Mouse (Mus musculus) induced T-regulatory cell, adult 2 months (primary cell): ENCODE measurements around the gene Gm20425.
A peak's percentile ranks its signal among the peaks of the same experiment; 100 is the strongest.

ENCODE experiments used
- DNase-seq: peaks from one replicate; pipeline ENCODE4 v3.0.0-alpha.2; 2012; ENCODE audit warnings: low read depth

The Gm20425 gene

DNA sequence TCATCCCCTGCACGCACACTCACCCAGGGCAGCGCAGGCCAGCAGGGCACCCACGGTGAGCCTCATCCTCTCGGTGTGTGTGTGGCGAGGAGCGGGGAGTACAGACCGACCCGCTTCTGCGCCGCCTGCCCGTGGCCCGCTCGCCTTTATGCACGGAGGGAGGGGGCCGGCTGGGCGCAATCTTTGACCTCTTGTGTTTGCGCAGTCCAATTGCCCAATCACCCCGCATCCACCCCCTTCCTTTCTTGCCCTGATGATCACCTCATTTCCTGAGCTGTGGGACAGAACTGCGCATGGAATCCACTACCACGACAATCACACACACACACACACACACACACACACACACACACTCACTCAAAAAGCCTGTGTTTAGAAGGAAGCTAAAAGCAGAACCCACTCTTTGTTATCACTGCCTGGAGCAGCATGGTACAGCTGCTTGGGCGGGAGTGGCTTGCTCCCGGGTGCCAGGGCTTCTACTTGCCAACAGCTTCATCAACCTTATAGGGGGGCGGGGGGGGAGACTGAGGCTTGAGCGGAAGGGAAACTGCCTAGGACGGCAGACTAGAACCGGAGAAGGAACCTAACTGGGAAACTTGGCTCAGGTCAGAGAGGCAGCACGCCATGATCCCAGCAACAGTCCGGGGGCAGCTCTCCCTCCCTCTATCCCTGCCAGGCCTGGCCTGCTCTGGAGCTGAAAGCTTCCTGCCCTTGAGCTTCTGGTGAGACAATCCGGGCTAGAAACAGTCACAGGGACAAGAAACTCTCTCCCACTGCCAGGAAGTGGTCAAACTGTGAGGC, at the start of gene Gm20425, which contains the start of gene Trf:
Gm20425 (minus strand) TSS at position 157 of the 801 bp plus-strand sequence.
Trf (minus strand) TSS at position 294 of the 801 bp plus-strand sequence.
- peak; percentile 28 for DNase-seq

DNA sequence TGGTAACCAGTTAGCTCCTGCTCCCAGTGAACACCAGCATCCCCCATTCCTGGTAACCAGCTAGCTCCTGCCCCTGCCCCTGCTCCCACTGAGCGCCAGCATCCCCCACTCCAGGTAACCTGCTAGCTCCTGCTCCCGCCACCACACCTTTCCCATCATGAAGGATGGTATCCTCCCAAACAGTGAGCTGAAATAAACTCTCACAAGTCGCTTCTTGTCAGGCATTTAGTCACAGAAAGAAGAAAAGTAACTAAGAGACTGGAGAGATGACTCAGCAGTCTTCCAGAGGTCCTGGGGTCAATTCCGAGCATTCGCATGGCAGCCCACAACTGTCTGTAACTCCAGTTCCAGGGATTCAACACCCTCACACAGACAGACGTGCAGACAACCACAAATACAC, 46.8 kb upstream of the Gm20425 start:
- DNase-seq: no peak

DNA sequence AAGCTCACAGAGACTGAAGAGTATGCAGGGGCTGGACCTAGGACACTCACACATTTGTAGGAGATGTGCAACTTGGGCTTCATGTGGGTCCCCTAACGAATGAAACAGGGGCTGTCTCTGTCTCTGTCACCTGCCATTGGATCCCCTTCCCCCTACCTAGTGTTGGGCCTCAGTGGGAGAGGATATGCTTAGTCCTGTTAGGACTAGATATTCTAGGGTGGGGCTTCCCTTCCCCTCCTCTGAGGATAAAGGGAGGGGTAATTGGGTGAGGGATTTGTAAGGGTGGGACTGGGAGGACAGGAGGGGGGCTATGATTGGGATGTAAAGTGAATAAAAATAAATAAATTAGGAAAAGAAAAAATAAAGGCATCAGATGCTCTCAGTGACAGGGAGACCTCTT, 45.6 kb upstream of the Gm20425 start:
- DNase-seq: no peak

DNA sequence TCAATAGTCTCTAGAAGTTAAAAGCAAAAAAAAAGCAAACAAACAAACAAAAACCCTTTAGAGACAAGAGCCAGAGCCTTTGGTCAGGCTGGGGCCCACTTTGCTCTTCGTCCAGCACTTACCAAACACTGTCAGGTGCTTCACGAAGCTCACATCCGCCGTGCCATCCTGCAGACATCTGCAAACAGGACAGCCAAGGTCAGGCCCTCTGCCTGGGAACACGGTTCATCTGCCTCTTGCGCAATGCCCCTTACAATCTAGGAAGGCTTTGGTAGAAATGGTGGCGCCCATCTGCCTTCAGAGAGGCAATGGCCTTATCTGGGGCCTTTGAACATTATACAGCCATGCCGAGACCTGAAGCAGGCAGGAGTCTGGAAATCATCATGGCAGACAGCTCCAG, 44.7 kb upstream of the Gm20425 start:
- no peak for DNase-seq

DNA sequence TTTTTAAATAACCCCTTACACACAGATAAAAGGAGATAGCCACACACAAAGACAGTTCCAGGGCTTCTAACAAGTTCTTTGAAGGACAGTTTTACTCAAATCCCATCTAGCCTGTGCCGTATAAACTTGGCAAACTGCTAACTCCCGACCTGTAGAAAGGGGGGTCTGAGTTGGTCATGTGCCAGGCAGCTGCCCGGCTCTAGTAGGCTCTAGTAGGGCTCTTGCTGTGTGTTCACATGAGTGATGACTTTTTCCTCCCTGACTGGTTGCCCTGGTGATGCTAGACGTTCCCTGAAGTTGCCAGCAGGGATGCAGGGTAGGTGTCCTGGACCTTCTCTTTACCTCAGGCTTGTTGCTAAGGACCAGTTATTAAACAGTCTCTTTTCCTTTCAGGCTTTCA, 41.0 kb upstream of the Gm20425 start:
- no peak for DNase-seq

DNA sequence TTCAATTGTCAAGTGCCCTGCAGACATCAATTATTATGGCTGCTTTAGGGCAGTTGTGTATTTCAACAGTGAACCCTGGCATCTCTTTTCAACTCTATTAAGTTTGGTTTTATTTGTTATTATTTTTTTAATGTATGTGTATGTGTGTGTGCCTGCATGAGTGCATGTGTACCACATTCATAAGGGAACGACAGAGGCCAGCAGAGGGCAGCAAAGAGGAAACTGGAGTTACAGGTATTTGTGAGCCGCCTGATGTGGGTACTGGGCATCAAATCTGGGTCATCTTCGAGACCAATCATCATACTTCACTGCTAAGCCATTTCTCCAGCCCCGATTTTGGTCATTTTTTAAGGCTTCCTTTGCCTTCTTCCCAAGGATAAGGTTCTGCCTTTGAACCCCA, 35.7 kb upstream of the Gm20425 start:
- DNase-seq: peak; percentile 6

DNA sequence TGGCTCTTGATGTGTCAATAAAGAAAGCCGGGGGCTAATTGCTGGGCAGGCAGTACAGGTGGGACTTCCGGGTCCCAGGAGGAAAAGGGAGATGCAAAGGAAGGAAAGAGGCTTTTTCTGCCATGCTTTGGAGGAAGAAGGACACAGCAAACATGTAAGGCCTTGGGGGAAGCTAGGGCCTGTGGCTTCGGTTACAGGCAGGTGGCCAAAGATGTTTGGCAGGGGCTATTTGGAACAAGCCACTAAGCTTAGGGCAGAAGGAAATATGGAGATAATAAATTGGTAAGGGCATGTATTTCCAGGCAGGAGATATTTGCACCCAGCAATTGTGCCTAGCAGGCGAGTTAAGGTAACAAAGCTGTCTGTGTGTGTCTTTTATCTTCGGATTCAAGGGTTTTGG, 22.8 kb upstream of the Gm20425 start:
- no peak for DNase-seq

DNA sequence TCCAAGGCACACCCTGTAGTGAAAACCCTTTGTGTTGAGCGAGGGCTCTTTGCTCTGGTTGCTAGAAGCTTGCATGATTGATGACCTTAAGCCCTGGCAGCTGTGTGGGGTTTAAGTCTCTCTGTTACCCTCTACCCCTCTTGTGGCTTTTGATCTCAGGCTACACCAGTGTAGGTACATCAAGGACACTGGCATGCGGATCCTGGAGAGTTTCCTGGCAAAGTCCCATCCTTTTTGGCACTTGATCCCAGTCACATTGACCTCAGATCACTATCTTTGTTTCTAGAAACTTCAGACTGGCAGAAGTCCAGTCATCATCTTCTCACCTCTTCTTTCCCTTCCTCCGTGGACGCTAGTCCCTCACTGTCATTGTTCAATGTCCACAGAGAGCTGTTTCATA, 18.5 kb upstream of the Gm20425 start:
- no peak for DNase-seq

DNA sequence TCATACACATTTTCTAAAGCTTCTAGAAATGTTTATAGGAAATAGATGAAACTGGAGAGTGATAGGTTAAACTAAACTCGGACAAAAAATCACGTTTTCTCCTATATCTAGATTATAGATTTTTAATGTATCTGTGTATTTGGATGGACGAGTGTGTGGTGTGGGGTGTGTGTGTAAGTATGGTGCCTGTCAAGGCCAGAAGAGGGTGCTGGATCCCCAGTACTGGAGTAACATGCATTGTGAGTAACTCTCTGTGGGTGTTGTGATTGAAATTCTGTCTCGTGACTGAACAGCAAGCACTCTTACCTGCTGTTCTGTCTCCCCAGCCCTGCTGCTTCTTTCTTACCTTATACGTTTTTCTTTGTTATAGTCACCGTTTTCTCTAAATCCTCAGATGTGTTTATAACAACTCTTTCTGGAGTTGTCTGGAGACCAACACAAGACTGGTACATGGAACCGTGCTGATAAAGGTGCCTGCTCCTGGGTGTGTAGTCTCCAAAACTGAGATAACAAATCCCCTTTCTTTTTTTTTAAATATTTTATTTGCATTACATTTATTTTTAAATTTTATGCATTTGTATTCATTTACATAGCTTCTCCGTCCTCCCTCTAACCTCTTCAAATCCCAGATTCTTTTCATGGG, 16.5 kb upstream of the Gm20425 start:
- DNase-seq: no peak

DNA sequence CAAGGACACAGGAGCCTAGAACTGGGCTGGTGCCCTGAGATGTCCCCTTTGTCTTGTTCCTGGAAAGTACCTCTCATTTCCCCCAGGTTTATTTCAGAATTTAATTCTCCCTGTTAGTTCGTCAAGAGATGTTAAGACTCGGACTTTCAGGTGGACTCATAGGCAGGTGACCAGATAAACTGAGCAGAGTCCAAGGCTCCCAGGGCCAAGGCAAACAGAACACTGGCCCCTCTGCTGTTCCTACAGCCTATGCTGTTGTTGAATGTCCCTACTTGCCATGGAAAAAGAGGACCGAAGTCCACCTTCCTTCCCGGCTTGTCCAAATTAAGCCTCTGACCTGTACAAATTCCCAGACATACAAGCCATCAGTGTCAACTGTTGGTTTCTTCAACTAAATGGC, 13.5 kb upstream of the Gm20425 start:
- DNase-seq: no peak

DNA sequence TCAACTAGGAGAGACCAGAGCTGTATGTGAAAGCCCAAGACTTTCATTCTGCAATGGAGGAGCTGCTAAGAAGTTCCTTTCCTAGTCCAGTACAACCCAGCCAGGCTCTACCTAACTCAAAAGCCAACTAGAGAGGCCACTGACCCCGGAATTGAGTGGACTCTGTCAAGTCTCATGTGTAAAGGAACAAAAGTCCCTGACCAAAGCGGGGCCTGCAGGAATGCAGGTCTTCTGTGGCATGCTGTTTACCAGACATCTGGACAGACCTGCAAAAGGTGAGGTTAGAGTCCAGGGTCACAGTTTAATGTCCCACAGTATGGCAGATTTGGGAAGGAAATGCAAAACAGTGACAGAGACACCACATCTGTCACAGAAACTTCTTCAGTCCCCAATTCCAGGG, 11.1 kb upstream of the Gm20425 start:
- DNase-seq: no peak

DNA sequence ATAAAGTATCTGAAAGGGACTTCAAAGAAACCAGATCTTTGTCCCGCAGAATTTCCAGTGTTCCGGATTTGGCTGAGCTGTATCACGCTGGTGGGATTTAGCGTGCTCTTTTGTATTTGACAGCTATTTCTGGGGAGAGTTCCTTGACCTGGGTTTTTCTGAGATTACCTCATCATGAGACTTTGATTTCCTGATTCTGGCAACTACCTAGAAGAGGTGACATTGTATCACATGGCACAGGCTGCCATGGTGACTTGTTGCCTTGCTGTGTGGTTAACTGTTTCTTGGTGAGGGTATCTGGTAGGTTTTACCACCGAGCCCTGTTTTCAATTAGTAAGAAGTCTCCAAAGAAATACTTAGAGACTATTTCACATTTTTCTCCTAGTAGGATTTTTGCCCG, 9.4 kb upstream of the Gm20425 start:
- DNase-seq: no peak

DNA sequence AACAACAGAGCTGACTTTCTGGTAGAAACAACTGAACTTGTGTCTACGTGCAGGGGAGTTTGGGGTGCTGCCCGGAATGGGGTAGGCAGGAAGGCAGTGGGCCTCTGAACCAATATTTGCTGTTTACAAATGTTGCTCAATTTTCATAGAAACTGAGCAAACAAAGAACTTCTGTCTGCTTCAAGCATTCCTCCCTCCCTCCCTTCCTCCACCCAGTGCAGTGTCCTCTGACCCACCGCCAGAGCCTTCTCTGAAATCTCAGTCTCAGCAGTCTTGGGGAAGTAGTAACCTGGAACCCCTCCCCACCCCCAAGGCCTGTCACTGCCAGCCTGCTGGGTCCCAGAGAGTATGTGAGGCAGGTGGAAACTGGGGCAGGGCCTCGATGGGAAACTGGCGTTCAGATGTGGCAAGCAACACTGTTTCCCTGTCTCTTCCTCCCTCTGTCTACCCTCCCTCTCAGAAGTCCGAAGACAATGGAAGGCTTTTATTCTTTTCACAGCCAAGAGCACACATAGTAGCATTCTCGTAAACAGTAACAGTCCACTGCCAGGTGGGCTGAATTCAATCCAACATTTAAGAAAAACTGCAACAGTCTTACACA, 4.6 kb upstream of the Gm20425 start:
- DNase-seq: no peak

DNA sequence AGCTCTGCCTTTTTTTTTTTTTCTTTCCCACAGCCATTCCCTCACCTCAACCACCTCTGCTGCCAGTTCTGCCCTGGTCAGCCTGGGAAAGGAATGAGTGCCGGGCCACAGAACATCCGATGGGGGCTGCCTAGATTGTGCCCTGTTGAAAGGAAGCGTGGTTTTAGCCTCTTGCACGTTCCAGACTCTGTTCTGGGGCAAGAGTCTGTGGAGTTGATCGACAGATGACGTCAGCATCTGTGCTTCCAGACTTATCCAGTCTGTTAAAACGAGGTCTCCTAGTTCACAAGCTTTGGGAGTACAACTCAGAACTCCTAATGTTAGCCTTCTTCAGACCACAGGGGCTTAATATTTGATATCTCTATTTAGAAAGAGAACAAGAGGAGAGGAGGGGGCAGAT, 4.0 kb upstream of the Gm20425 start:
- DNase-seq: no peak

DNA sequence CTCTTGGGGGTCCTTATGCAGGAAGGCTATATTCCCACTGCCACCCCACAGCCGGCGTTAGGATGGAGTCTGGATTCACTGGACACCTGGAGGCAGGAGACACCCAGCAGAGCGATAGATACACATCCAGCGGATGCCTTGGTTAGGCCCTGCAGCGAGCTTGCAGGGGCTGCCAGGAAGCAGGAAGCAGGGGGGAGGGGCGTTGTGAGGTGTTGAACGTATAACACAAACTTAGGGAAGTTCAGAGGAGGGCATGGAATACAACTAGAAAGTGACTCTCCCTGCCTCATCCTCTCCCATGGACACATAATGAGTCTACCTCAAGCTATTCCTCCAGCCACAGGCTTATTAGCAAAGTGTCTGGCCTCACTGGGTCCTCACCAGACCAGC, 2.9 kb upstream of the Gm20425 start:
- no peak for DNase-seq

DNA sequence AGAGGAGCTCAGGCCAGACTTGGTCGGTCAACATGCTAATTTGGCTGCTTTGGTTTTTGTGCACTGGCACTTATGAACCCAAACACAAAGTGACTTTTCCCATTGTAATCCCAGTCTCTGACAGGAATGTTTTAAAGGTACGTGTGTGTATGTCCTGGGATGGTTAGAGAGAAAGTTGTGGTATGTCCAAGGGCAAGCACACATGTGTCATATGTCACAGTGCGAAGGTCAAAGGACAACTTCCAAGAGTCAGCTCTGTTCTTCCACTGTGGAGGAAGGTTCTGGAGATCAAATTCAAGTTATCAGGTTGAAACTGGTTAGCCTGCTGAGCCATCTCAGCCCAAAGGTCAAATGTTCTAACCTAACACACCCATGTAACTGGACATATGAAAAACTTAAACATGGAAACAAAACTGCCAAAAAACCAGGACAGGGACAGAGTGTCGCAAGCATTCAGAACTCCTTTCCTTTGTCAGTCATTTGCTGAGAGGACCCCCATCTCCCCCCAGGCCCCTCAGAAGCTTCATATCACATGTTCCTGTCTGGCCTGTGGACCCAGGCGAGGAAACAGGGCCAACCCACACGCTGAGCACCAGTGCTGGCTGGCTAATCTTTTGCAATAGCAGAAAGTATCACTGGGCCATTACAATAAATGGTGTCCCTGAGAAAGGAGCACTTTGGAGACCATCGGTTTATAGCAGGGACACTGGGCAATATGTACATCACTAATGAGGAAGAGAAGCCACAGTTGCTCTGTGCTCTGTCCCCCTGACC, 2.3 kb upstream of the Gm20425 start:
- DNase-seq: no peak

DNA sequence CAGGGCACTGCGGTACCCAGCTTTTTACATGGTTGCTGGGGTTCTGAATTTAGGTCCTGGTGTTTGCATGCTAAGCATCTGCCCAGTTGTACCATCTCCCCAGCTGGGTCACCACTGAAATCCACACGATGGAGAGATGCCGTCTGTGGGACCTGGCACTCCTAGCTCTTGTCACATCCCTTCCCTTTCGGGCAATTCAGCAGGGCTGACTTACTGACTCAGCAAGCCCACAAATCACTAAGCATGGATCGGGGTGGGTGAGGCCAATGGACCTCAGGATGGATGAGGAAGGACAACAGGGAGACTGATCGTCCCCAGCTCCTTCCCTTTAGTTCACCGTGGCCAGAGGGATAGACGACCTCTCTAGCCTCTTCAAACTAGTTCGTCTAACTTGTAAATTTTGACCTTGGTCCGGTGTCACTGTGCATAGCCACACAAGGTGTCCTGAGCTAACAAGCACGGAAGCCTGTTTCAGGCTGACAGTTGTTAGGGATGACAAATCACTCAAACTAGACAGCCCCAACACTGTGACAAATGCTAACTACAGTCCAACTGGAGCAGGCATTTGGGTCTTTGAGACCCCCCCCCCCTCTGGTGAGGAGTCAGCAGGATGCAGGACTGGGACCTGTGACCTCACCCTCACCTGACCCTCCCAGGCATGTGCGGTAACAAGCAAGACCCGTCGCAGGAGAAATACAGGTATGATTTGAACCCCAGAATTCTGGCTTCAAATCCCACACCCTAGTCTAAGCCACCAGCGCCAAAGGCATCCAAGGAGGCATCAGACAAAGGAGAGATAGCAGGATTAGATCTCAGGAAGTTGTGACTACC, 855 bp downstream of the Gm20425 start:
- DNase-seq: no peak

DNA sequence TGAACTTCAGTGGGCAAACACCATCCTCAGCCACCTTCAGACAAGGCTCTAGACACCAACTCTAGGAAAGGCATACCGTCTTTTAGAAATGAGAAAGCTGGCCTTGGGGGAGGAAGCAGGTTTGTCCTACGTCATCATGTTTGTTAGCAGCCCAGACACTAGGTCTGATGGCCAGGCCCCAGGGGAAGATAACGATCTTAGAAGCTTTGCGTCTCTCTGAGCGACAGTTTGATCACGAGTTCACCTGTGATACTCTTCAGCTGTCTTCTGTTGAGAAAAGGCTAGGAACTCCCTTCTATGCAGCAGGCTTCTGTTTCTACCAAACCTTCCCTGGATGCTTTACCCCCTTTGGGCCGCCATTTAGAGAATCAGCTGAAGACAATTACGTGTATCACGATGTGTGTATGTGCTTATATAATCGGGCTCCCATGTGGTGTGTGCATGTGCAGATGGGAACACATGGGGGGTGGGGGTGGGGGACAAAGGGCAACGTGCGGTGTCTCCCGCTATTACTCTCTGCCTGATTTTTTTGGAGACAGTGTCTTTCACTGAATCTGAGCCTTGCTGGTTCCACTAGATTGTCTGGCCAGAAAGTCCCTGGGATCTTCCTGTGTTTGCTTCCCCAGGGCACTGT, 1.6 kb downstream of the Gm20425 start:
- peak; percentile 50 for DNase-seq

DNA sequence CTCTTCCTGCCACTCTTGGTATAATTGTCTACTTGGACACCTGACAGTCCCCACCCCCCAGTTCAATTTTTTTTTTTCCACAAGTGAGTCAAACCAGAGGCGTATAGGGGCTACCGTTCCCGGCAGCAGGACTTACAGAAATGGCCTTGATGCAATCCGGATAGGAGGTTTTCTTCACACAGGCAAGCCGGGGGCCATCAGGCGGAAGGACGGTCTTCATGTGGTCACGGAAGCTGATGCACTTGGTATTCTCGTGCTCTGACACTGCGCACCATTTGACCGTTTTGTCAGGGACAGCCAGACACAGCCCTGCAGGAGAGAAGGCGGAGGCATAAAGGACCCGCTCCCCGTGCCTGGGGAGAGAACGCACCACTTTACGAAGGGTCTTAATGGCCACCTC, 2.3 kb downstream of the Gm20425 start:
- DNase-seq: no peak

DNA sequence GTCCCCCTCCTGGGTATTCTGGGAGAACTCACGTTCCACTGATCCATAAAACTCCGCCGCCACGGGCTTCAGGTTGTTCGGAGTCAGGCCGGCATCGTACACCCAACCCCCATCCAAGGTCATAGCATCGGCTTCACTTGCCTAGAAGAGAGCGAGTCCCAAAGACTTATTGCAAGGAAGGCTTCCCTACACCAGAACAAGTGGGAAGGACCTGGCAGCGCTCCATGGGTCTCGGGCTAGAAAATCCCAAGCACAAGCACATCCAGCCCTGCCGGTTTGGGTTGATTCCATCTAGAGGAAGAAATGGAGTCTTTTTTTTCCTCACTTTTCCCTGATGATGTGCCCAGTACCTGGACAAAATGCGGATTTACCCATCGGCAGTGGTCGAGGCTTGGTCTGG, 3.3 kb downstream of the Gm20425 start:
- DNase-seq: no peak

DNA sequence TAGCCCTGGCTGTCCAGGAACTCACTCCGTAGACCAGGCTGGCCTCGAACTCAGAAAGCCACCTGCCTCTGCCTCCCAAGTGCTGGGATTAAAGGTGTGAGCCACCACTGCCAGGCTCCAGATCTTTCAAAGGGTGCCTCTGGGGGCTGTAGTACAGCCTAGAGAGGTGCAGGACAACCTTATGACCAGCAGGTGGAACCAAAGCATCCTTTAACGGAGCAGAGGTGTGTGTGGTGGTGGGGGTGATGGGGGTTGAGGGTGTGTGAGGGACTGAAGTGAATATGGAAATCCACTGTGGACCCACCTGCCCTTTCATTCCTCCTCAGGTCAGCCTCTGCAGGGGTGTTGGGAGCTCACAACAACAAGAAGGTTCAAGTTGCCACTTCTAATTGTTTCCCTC, 4.6 kb downstream of the Gm20425 start:
- DNase-seq: peak; percentile 64
